Mouse (Mus musculus) forebrain, embryonic 15.5 days (tissue): ENCODE results near the gene Grhl3. TPM values are rescaled to one million over a fixed set of nuclear protein-coding genes. Genes with fewer than 3 reads are reported as not detected.

Experiments used
- ATAC-seq: fragments of 200-750 bp; cut with Nextera tagmentation; replicated peaks from 2 replicates; pipeline ENCODE4 v1.8.0; 2017; ENCODE audit warnings: mild to moderate bottlenecking, moderate TSS enrichment, moderate library complexity
- H3K27ac ChIP-seq: fragments of 300-500 bp; sonication (generic); replicated peaks from 2 replicates; pipeline ENCODE4 v1.5.1; 2015; ENCODE audit warnings: mild to moderate bottlenecking, inconsistent platforms
- H3K27me3 ChIP-seq: fragments of 300-500 bp; sonication (generic); 2 replicates; pipeline ENCODE4 v1.6.1; 2015; ENCODE audit warnings: inconsistent platforms
- H3K36me3 ChIP-seq: fragments of 300-500 bp; sonication (generic); 2 replicates; pipeline ENCODE4 v1.6.1; 2015; ENCODE audit warnings: mild to moderate bottlenecking, inconsistent platforms
- H3K4me1 ChIP-seq: fragments of 300-500 bp; sonication (generic); 2 replicates; pipeline ENCODE4 v1.6.1; 2015; ENCODE audit warnings: inconsistent platforms
- H3K4me2 ChIP-seq: fragments of 300-500 bp; sonication (generic); replicated peaks from 2 replicates; pipeline ENCODE4 v1.6.1; 2015; ENCODE audit warnings: mild to moderate bottlenecking, inconsistent platforms
- H3K4me3 ChIP-seq: fragments of 300-500 bp; sonication (generic); 2 replicates; pipeline ENCODE4 v1.5.1; 2015; ENCODE audit warnings: mild to moderate bottlenecking, inconsistent platforms
- H3K9ac ChIP-seq: fragments of 300-500 bp; sonication (generic); replicated peaks from 2 replicates; pipeline ENCODE4 v1.6.1; 2015; ENCODE audit warnings: mild to moderate bottlenecking, inconsistent platforms
- H3K9me3 ChIP-seq: fragments of 300-500 bp; sonication (generic); 2 replicates; pipeline ENCODE4 v1.6.1; 2016; ENCODE audit warnings: inconsistent platforms
- WGBS: fragments of 180-500 bp; shearing (Covaris S2); methylation state at CpG from one replicate; pipeline ENCODE4 v1.1.7; 2015; ENCODE audit warnings: mixed read lengths; 5-methylcytosine and 5-hydroxymethylcytosine counted together
- microRNA-seq: library from miRNA; unstranded; fragments of <30 nt; microRNA quantifications from one replicate; pipeline ENCODE4, GENCODE M21; 2016
- polyA plus RNA-seq: library from polyadenylated mRNA; unstranded; fragments of >200 nt; fragmentation: Nextera tagmentation; extraction: Ambion mirVana; gene quantifications from 2 replicates; pipeline ENCODE4 v1.2.1, GENCODE M21; 2015

Gene Grhl3
- polyA plus RNA-seq, 1 experiment from 2014 or later, result 0.53 TPM

- Histone ChIP-seq H3K9ac (no peak overlapping the region), H3K4me3 (no peak overlapping the region), H3K4me1 (peaks cover 15% of the 10 kb centered on the region), H3K27me3 (peaks cover 4% of the 10 kb centered on the region; the same call in 1 of the 2 replicates), H3K9me3 (no peaks in the 10 kb centered on the region), H3K4me2 (no peak overlapping the region), H3K36me3 (no peaks in the 10 kb centered on the region), H3K27ac (no peak overlapping the region)
- 88% methylated on average over 6 of the region's 6 CpGs for WGBS
- ATAC-seq, result no peak
Observed at GRCm38 (mm10) chr4:135498136-135498535, 75.3 kb downstream of the Grhl3 start.

GRCm38 (mm10) chr4:135495810-135496209, 77.6 kb downstream of the Grhl3 start:
- peak overlapping the region; percentile 91; the same call in 1 of the 2 replicates for H3K4me3 ChIP-seq
- no peak overlapping the region for H3K27ac ChIP-seq
- peak overlapping the region; percentile 98 for H3K4me2 ChIP-seq
- no peak overlapping the region for H3K9ac ChIP-seq
- H3K27me3 ChIP-seq, result peaks cover 4% of the 10 kb centered on the region; the same call in 1 of the 2 replicates
- H3K36me3 ChIP-seq, result no peaks in the 10 kb centered on the region
- peaks cover 17% of the 10 kb centered on the region for H3K4me1 ChIP-seq
- ATAC-seq, result no peak
- no peaks in the 10 kb centered on the region for H3K9me3 ChIP-seq
- WGBS, result 11% methylated on average over 18 of the region's 18 CpGs

DNA sequence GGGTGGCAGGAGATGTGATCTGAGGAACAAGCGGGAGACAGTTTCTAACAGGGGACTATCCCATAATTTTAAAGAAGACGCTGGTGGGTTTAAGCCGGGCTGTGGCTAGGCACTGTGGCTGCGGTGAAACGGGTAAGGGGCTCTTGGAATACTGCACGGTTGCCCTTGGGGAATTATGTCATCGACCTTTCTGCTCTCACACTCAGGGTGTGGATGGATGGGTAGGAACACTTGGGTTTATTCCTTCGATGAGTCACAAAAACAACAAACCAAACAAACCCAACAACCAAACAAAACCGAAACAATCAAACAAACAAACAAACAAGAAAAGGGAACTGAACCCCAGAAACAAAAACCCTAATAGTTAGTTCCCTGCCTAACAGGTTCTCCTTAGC, 78.0 kb downstream of the Grhl3 start:
- no peak for ATAC-seq
- peaks cover 4% of the 10 kb centered on the region; the same call in 1 of the 2 replicates for H3K27me3 ChIP-seq
- no peaks in the 10 kb centered on the region for H3K36me3 ChIP-seq
- H3K27ac ChIP-seq, result peak overlapping the region; percentile 58
- H3K9ac ChIP-seq, result peak overlapping the region; percentile 51
- no peaks in the 10 kb centered on the region for H3K9me3 ChIP-seq
- H3K4me2 ChIP-seq, result peak overlapping the region; percentile 98
- H3K4me1 ChIP-seq, result peaks cover 17% of the 10 kb centered on the region
- WGBS, result 12% methylated on average over 9 of the region's 9 CpGs
- H3K4me3 ChIP-seq, result peak overlapping the region; percentile 91

GRCm38 (mm10) chr4:135494521-135495396, 78.7 kb downstream of the Grhl3 start, which contains the start of the genes Stpg1 and Nipal3:
Gene Stpg1, plus strand, starts transcription at chr4:135494790.
Gene Nipal3, minus strand, starts transcription at chr4:135495038.
- peak within 1 kb of the TSS; percentile 58 for H3K27ac ChIP-seq

DNA sequence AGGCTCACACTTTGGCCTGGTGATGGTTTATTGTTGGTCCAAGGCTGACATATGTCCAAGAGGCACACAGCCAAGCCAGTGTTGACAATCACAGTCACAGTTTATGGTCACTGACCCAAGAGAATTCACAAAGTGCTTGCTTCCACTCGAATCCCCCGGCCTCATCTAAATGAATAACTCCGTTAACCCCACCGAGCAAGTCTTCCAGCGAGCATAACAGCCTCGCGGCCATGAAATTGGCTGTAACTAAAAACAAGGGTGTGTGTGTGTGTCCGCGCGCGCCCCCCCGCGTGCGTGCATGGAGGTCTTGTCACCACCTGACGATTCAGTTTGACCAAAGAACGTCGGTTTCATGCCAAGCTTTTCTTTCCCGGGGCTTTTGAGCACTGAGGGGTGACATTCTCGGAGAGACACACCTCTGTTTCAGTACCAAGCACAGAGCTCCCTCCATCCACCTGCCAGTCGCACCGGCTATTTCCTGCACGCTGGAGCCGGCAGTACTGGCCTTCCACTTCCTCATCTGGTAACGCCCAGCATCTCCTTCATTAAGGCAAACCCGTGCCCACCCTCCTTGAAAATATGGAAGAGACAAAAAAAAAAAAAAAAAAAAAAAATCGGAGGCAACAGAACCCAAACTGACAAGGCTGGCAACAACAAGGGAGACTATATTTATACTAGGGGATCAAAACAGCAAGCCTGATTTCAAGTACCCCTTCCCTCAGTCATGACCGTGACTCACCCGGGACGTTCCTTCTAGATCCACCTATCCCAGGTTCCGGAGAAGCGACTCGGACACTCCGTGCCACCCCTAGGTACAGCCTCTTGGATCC, 79.5 kb downstream of the Grhl3 start:
- no peak overlapping the region for H3K27ac ChIP-seq
- peak; percentile 35 for ATAC-seq
- 1% methylated on average over 33 of the region's 33 CpGs for WGBS

More at GRCm38 (mm10) chr4:135494521-135495396, 78.7 kb downstream of the Grhl3 start, which contains the start of the genes Stpg1 and Nipal3:
- Histone ChIP-seq H3K27me3 (peaks cover 4% of the 10 kb centered on the region; the same call in 1 of the 2 replicates), H3K4me2 (peak within 1 kb of the TSS; percentile 98), H3K36me3 (0 out of 2 replicates have a peak, but pooled peaks cover 1% of the 10 kb centered on the region), H3K4me3 (peak within 1 kb of the TSS; percentile 91), H3K4me1 (peaks cover 17% of the 10 kb centered on the region), H3K9me3 (no peaks in the 10 kb centered on the region), H3K9ac (peak within 1 kb of the TSS; percentile 51)
- ATAC-seq, result peak; percentile 97
- WGBS, result 0% methylated on average over 53 of the region's 53 CpGs

DNA sequence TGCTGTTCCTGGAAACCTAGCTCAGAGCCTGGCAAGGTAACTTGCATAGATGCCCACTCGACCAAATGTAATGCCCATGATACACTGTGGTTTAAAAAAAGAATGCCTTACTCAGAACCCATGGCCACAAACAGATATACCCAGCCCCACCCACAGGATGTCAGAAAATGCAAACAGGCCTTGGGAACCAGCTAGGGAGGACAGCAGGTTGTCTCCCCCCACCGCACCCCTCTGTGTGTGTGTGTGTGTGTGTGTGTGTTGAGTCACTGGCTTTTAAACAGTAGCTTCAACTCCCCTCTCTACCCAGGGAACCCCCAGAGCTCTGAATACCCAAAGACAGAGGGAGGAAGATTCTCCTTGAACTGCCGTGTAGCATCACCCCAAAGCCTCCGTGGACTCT, 80.2 kb downstream of the Grhl3 start:
- H3K9me3 ChIP-seq, result no peaks in the 10 kb centered on the region
- WGBS, result 40% methylated on average over 4 of the region's 4 CpGs

More for the DNA sequence above, 79.5 kb downstream of the Grhl3 start:
- Histone ChIP-seq H3K9me3 (no peaks in the 10 kb centered on the region), H3K4me2 (peak overlapping the region; percentile 98), H3K9ac (peak overlapping the region; percentile 51), H3K27me3 (peaks cover 4% of the 10 kb centered on the region; the same call in 1 of the 2 replicates), H3K36me3 (0 out of 2 replicates have a peak, but pooled peaks cover 7% of the 10 kb centered on the region), H3K4me3 (peak overlapping the region; percentile 91), H3K4me1 (peaks cover 17% of the 10 kb centered on the region)

More for the DNA sequence above, 80.2 kb downstream of the Grhl3 start:
- 0 out of 2 replicates have a peak overlapping the region, but pooled peaks have one; percentile 51 for H3K9ac ChIP-seq
- no peak overlapping the region for H3K27ac ChIP-seq
- ATAC-seq, result no peak
- H3K27me3 ChIP-seq, result peaks cover 4% of the 10 kb centered on the region; the same call in 1 of the 2 replicates
- H3K4me1 ChIP-seq, result peaks cover 17% of the 10 kb centered on the region
- H3K36me3 ChIP-seq, result 0 out of 2 replicates have a peak, but pooled peaks cover 7% of the 10 kb centered on the region
- peak overlapping the region; percentile 98 for H3K4me2 ChIP-seq
- peak overlapping the region; percentile 91 for H3K4me3 ChIP-seq

Small RNA genes lying within 50 kb of the gene (microRNA-seq; reads per million reads assigned to microRNA genes)
- gene Gm25317, result not detected

Other genes with a start within 250 kb of the Grhl3 start
- gene Srrm1, start 220.3 kb downstream of the Grhl3 start, polyA plus RNA-seq, result 202 and 208 TPM in 2 replicates
- gene Ncmap, start 175.4 kb downstream of the Grhl3 start, polyA plus RNA-seq, result 0.50 and 0.63 TPM in 2 replicates
- 25.4 and 27.4 TPM in 2 replicates for gene Rcan3, start 139.8 kb downstream of the Grhl3 start, polyA plus RNA-seq
- gene Stpg1, start 78.8 kb downstream of the Grhl3 start, polyA plus RNA-seq, result 0.18 TPM in 1 of 2 replicates, not detected in the other
- 4.3 and 6.6 TPM in 2 replicates for gene Nipal3, start 78.6 kb downstream of the Grhl3 start, polyA plus RNA-seq
- gene Ifnlr1, start 112.7 kb upstream of the Grhl3 start, polyA plus RNA-seq, result 0.23 and 0.24 TPM in 2 replicates
- not detected in 2 replicates for gene Il22ra1, start 154.5 kb upstream of the Grhl3 start, polyA plus RNA-seq
- gene Myom3, start 186.1 kb upstream of the Grhl3 start, polyA plus RNA-seq, result 0.09 and 0.36 TPM in 2 replicates